Comparison of ENCODE assay signal across 10 mouse cellular contexts in genomic region chrX:60592598-60592997, GRCm38 (mm10). TPM values are rescaled to one million over a fixed set of nuclear protein-coding genes. Genes with fewer than 3 reads are reported as not detected.
DNase-seq lines count a peak whose midpoint lies in the region; ATAC-seq and TF ChIP-seq lines count a peak whose summit lies in the region.
"Had no signal": no experiment of that assay in that cellular context is flagged by ENCODE, and none has a peak within 500 bp of the region (broad histone marks: within the 10 kb centered on the region; RNA-seq: fewer than 3 reads in every experiment).

Atp11c (minus strand) TSS chrX:60592698.

- H3K4me1 ChIP-seq in thymus, adult 2 months (replicated peaks; ENCODE audit: control insufficient read depth, insufficient read depth, low read length) = no peaks in the 10 kb centered on the region
- H3K4me1 ChIP-seq in hindbrain, embryonic 15.5 days (replicated peaks) = no peaks in the 10 kb centered on the region

- no peak for ATAC-seq in hindbrain, embryonic 15.5 days (ENCODE audit: low FRiP score, low read depth)
- no peak for ATAC-seq in neutrophil, adult 5-6 weeks (ENCODE audit: extremely low read depth, insufficient number of reproducible peaks, low FRiP score, poor library complexity, severe bottlenecking)
- ATAC-seq: Patski had no signal

- no peak within 1 kb of the TSS for H3K4me2 ChIP-seq in hindbrain, embryonic 15.5 days

- no peaks in the 10 kb centered on the region for H3K9me3 ChIP-seq in hindbrain, embryonic 15.5 days

- TF ChIP-seq CTCF in thymus, adult 2 months (IDR thresholded peaks at IDR 0.05; ENCODE audit: borderline replicate concordance, control insufficient read depth, extremely low read depth, insufficient read depth, low read length, poor library complexity) = no peak

- H3K36me3 ChIP-seq in thymus, adult 2 months (ENCODE audit: control insufficient read depth, insufficient read depth, low read length) = no peaks in the 10 kb centered on the region
- H3K36me3 ChIP-seq in hindbrain, embryonic 15.5 days = no peaks in the 10 kb centered on the region

- no peak within 1 kb of the TSS for H3K9ac ChIP-seq in hindbrain, embryonic 15.5 days

- H3K27me3 ChIP-seq in thymus, adult 2 months (ENCODE audit: control insufficient read depth, insufficient read depth, low read length) = no peaks in the 10 kb centered on the region
- H3K27me3 ChIP-seq in hindbrain, embryonic 15.5 days = no peaks in the 10 kb centered on the region

- H3K4me3 ChIP-seq in thymus, adult 2 months (ENCODE audit: control insufficient read depth, insufficient read depth, low read length) = no peak within 1 kb of the TSS
- H3K4me3 ChIP-seq in hindbrain, embryonic 15.5 days = no peak within 1 kb of the TSS

- 88% methylated on average over 2 of the region's 2 CpGs for WGBS in thymus, adult 2 months
- 75% methylated on average over 2 of the region's 2 CpGs for WGBS in hindbrain, embryonic 15.5 days

- no peak for DNase-seq in adrenal gland, adult 18-20 months (ENCODE audit: low spot score in 2 of 2)
- no peak for DNase-seq in adrenal gland, adult (ENCODE audit: inconsistent age in 2 of 2, low spot score in 1 of 2)
- DNase-seq in thymus, adult 2 months = no peak
- no peak for DNase-seq in thymus, postnatal 25 days
- no peak for DNase-seq in natural killer cell, adult 2 months (ENCODE audit: low spot score in 2 of 2)
- DNase-seq in testis, postnatal 14 days (ENCODE audit: low spot score) = no peak
- DNase-seq: heart, postnatal 14 days had no signal

- no peak within 1 kb of the TSS for H3K27ac ChIP-seq in thymus, adult 2 months (ENCODE audit: control insufficient read depth, insufficient read depth, low read length)
- no peak within 1 kb of the TSS for H3K27ac ChIP-seq in hindbrain, embryonic 15.5 days (replicated peaks)

- TF ChIP-seq POLR2A in thymus, adult 2 months (IDR thresholded peaks at IDR 0.05; ENCODE audit: control insufficient read depth, extremely low read depth, insufficient read depth, low read length, poor library complexity) = no peak

RNA-seq across cellular contexts. Expression of gene Atp11c, which starts in this region (rescaled TPM):
- 10 to 100 TPM; 13.0 to 15.9 TPM for total RNA-seq in adrenal gland, adult 18-20 months (2021)
- polyA plus RNA-seq in thymus, adult 2 months (2012; rRNA removed) = 10.3 and 13.4 TPM in 2 replicates
- 10.2 and 11.7 TPM in 2 replicates for polyA plus RNA-seq in hindbrain, embryonic 15.5 days (2015; fragmentation: Nextera tagmentation; extraction: Ambion mirVana)
- 40.3 and 40.4 TPM in 2 replicates for total RNA-seq in neutrophil, adult 5-6 weeks (2017)
